Mouse (Mus musculus): ENCODE measurements at regions not wholly inside any gene's neighbourhood (a gene's known extent, or its start where the extent isn't known, plus 50 kb on each side); places are given as distances from the start of the nearest gene placed in this dataset.

DNA sequence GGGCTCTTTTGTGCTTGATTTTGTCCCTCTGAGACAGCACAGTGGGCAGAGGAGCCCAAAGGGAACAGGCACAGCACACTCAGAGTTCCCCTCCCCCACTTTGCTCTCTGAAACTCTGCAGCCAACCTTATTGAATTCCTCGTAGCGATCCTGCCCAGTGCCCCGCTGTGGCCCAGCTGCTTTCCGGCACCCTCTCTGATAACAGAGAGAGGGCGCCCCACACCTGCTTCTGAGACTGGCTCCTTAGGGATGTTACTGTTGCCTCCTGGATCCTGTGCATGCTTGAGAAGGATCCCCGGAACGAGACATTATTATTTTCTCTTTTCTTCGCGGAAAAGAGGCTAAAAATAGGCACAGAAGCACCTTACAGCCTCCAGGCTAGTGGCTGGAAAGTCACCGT lies 179.0 kb downstream of the 1700010I14Rik start:
- no peaks in the 10 kb centered on the region for H3K9me3 ChIP-seq
- H3K4me1 ChIP-seq: peaks cover 59% of the 10 kb centered on the region
- TF ChIP-seq FLI1 (IDR thresholded peaks at IDR 0.05; ENCODE audit: low read length) (no peak), GATA1 (IDR thresholded peaks at IDR 0.05; ENCODE audit: borderline replicate concordance, low read length) (no peak)
- H3K4me3 ChIP-seq (replicated peaks): peak overlapping the region; percentile 91
- H3K27me3 ChIP-seq (replicated peaks): peaks cover 9% of the 10 kb centered on the region
- no peaks in the 10 kb centered on the region for H3K36me3 ChIP-seq (replicated peaks; ENCODE audit: low read length)

DNA sequence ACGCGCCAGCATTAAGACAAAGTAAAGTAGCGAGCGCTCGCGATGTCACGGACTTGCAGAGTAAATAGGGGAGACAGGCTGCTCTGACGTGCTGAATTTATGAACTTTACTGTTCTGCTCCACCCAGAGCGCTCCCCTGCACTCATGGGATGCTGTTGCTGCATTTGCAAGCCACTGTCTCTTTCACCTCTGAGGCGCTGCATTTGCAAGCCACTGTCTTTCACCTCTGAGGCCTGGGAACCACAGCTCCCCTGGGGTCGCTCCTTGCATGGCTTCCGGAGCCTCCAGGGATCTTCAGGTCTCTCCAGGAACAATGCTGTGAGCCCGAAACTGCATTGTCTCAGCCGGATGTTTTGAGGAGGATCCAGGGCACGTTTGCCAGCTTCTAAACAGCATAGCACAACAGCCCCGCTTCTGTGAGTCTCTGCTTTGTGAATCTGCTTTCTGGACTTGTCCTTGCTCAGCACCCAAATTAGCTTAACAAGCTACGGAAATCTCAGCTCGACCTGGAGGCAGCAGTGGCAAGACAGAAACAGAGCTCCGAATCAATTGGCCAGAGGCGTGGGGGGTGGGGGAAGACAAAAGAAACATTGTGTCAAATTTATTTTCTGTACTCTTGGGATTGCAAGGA lies 179.6 kb downstream of the 1700010I14Rik start:
- H3K9me3 ChIP-seq: no peaks in the 10 kb centered on the region
- H3K36me3 ChIP-seq (replicated peaks; ENCODE audit: low read length): no peaks in the 10 kb centered on the region
- H3K27me3 ChIP-seq (replicated peaks): peaks cover 9% of the 10 kb centered on the region
- peaks cover 53% of the 10 kb centered on the region for H3K4me1 ChIP-seq
- H3K4me3 ChIP-seq (replicated peaks): peak overlapping the region; percentile 91
- TF ChIP-seq FLI1 (IDR thresholded peaks at IDR 0.05; ENCODE audit: low read length) (no peak), GATA1 (IDR thresholded peaks at IDR 0.05; ENCODE audit: borderline replicate concordance, low read length) (no peak)

DNA sequence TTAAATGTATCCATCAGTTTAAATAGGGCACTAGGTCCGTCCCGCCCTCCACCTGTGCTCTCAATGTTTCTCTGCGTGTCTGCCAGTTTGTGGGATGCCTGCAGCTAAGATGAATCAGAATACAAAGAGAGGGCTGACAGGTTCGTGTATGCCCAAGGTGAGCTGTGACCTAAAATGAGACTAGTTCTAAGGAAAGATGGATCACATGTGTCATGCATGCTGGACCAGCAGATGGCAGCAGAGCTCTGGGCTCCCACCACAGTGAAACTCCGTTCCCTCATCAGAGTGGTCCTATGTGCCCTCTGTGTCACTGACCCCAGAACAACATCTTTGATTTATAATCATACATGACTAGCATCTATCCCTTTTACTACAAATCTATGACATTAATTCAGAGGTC lies 180.3 kb downstream of the 1700010I14Rik start:
- Histone ChIP-seq H3K9me3 (no peaks in the 10 kb centered on the region), H3K36me3 (replicated peaks; ENCODE audit: low read length) (no peaks in the 10 kb centered on the region), H3K4me1 (peaks cover 49% of the 10 kb centered on the region), H3K4me3 (replicated peaks) (peak overlapping the region; percentile 91), H3K27me3 (replicated peaks) (peaks cover 9% of the 10 kb centered on the region)
- no peak for TF ChIP-seq GATA1 (IDR thresholded peaks at IDR 0.05; ENCODE audit: borderline replicate concordance, low read length)
- TF ChIP-seq FLI1 (IDR thresholded peaks at IDR 0.05; ENCODE audit: low read length): no peak

DNA sequence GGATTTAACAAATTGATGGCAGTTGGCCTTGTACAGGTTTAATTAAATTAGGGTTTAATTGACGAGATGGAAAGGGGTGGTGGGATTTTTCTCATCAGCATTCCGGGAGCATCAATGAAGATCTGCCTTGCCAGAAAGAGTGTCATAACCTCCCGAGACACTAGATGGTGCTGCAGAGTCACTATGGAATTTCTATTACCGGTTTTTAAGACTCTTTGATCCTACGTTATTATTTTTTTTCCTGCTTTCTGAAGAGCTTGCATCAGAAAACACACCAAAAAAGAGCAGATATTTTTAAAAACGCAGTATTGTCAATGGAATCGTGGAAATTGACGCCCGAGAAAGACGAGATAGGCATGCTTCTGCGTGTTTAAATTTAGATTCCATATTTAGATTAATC lies 181.2 kb downstream of the 1700010I14Rik start:
- no peaks in the 10 kb centered on the region for H3K36me3 ChIP-seq (replicated peaks; ENCODE audit: low read length)
- peaks cover 1% of the 10 kb centered on the region; the same call in 1 of the 2 replicates for H3K9me3 ChIP-seq
- no peak for TF ChIP-seq FLI1 (IDR thresholded peaks at IDR 0.05; ENCODE audit: low read length)
- no peak for TF ChIP-seq GATA1 (IDR thresholded peaks at IDR 0.05; ENCODE audit: borderline replicate concordance, low read length)
- H3K4me1 ChIP-seq: peaks cover 40% of the 10 kb centered on the region
- no peak overlapping the region for H3K4me3 ChIP-seq (replicated peaks)
- H3K27me3 ChIP-seq (replicated peaks): peaks cover 9% of the 10 kb centered on the region

DNA sequence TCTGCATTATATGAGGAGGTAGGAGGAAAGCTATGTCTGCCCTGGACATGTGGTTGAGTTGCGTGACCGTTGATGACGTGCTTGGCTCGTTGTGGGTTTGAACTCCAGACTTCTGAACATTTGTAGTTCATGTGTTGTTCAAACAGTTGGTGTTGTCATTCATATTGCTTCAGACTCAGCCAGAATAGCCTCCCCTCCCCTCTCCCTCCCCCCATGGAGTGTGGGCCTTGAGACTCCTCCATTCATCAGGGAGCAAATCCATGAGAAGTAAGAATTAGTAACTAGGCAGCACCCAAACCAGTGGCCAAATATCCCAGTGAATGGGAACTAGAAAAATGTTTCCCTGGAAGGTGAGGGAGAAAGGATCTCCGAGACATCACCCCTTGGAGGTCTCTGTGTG lies 209.0 kb downstream of the 1700010I14Rik start:
- TF ChIP-seq FLI1 (IDR thresholded peaks at IDR 0.05; ENCODE audit: low read length) (no peak), GATA1 (IDR thresholded peaks at IDR 0.05; ENCODE audit: borderline replicate concordance, low read length) (no peak)
- no peaks in the 10 kb centered on the region for H3K27me3 ChIP-seq (replicated peaks)
- H3K4me3 ChIP-seq (replicated peaks): no peak overlapping the region
- H3K4me1 ChIP-seq: no peaks in the 10 kb centered on the region
- H3K36me3 ChIP-seq (replicated peaks; ENCODE audit: low read length): no peaks in the 10 kb centered on the region
- H3K9me3 ChIP-seq: no peaks in the 10 kb centered on the region; the same call in 1 of the 2 replicates

DNA sequence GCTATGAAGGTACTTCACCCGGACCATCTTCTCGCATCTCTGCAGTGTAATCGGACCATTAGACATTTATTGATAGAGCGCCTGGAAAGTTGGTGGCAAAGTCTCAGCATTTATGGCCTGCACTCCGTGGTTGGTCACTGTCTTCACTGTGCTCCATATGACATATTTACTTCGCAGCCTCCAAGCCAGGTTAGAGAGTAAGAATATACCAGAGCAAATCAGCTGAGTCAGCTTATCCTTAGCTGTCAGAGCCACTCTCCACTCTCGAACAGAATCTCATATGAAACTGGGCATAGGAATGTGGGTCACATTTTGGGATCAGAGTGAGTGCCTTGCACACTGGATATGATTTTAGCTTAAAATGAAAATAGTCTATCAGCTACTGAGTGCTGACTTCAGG lies 212.3 kb downstream of the 1700010I14Rik start:
- Histone ChIP-seq H3K4me1 (no peaks in the 10 kb centered on the region), H3K27me3 (replicated peaks) (no peaks in the 10 kb centered on the region), H3K4me3 (replicated peaks) (no peak overlapping the region), H3K9me3 (no peaks in the 10 kb centered on the region), H3K36me3 (replicated peaks; ENCODE audit: low read length) (no peaks in the 10 kb centered on the region)
- TF ChIP-seq GATA1 (IDR thresholded peaks at IDR 0.05; ENCODE audit: borderline replicate concordance, low read length): no peak
- no peak for TF ChIP-seq FLI1 (IDR thresholded peaks at IDR 0.05; ENCODE audit: low read length)

DNA sequence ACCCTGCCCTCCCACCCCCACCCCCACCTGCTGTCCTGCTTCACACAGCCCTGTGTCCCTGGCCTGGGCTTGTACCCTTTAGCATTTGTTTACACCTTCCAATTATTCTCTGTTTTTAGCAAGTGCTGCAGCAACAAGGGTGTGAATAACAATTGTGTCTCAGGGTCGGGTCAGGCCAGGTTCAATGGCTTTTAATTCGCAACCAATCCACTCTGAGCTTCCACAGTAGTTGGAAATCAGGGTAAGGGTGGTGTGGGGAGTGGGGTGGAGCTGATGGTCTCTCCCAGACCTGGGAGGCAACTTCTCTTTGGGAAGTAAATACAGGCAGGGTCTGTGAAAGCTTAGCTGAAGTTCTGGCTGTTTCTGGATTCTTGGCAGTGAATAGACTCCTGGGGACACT lies 214.4 kb downstream of the 1700010I14Rik start:
- TF ChIP-seq GATA1 (IDR thresholded peaks at IDR 0.05; ENCODE audit: borderline replicate concordance, low read length): no peak
- TF ChIP-seq FLI1 (IDR thresholded peaks at IDR 0.05; ENCODE audit: low read length): no peak
- Histone ChIP-seq H3K36me3 (replicated peaks; ENCODE audit: low read length) (no peaks in the 10 kb centered on the region), H3K4me3 (replicated peaks) (no peak overlapping the region), H3K9me3 (no peaks in the 10 kb centered on the region), H3K27me3 (replicated peaks) (no peaks in the 10 kb centered on the region), H3K4me1 (no peaks in the 10 kb centered on the region)

DNA sequence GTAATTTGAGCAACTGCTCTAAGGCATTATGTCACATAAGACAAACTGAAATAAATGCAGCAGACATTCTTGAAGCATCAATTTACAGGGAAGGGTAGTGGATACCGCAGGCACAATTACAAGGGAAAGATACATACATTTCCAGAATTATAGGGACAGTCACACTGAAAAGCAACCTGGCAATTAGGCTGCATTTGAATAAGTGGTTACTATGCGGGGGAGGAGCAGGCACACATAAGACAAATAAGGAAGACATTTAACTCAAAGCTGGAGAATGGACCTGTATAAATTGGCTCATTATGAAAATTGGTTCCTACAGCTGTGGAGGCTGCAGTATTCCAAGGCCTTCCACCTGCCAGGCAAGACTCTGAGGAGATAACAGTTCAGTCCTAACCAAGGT lies 211.2 kb upstream of the Gm17728 start:
- TF ChIP-seq GATA1 (IDR thresholded peaks at IDR 0.05; ENCODE audit: borderline replicate concordance, low read length) (no peak), FLI1 (IDR thresholded peaks at IDR 0.05; ENCODE audit: low read length) (no peak)

DNA sequence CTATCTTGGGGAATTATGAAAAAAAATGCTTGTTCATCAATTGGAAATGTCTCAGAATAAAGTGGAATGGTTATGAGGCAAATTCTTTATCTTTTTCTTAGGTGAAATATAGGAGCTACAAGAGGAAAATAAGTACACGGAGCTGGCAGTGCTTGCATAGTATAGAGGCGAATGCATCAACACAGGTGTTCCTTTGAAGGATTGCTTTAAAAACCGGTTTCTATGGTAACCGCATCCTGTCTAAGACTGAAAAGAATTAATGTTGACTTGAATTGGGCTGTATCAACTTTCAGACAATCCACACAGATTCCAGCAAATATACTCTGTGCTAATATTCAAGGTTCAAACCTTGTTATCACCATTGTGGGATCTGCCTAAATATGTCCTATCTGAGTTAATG lies 198.8 kb upstream of the Gm17728 start:
- H3K4me1 ChIP-seq: no peaks in the 10 kb centered on the region
- no peaks in the 10 kb centered on the region for H3K36me3 ChIP-seq (replicated peaks; ENCODE audit: low read length)
- H3K4me3 ChIP-seq (replicated peaks): no peak overlapping the region
- H3K9me3 ChIP-seq: 0 out of 2 replicates have a peak, but pooled peaks cover 2% of the 10 kb centered on the region
- TF ChIP-seq FLI1 (IDR thresholded peaks at IDR 0.05; ENCODE audit: low read length) (no peak), GATA1 (IDR thresholded peaks at IDR 0.05; ENCODE audit: borderline replicate concordance, low read length) (no peak)
- H3K27me3 ChIP-seq (replicated peaks): no peaks in the 10 kb centered on the region

More for the DNA sequence above, 211.2 kb upstream of the Gm17728 start:
- no peaks in the 10 kb centered on the region for H3K4me1 ChIP-seq
- H3K9me3 ChIP-seq: no peaks in the 10 kb centered on the region
- H3K27me3 ChIP-seq (replicated peaks): no peaks in the 10 kb centered on the region
- no peak overlapping the region for H3K4me3 ChIP-seq (replicated peaks)
- H3K36me3 ChIP-seq (replicated peaks; ENCODE audit: low read length): no peaks in the 10 kb centered on the region

DNA sequence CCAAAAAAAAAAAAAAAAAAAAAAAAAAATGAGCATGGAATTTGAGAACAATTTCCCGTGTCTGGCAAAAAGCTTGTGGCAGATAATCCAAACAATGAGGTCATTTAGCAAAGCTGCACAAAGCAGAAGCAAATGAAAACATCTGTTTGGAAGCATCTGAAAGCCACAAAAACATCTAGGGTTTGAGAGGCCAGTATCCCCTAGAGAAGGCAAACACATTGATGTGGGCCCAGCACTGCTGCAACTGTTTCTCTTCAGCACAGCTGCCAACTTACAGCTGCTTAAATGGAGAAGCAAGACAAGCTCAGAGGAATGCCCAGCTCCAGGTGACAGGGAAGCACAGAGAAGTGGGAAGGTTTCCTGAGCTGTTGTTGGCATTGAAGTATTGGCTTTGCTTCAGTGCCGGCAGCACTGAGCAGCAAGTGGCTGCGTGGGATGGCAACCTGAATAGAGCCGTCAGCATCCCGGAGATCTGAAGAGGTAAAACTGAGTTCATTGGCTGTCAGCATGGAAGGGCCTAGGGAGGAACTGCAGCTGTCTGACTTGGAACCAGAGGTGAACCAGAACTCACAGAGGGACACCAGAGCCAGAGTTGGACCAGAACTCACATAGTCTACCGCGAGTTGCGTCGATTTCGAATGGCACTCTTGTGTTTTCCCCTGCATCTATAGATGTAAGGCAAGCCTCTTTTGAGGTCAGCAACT lies 193.8 kb upstream of the Gm17728 start:
- Histone ChIP-seq H3K9me3 (no peaks in the 10 kb centered on the region), H3K36me3 (replicated peaks; ENCODE audit: low read length) (no peaks in the 10 kb centered on the region), H3K4me3 (replicated peaks) (no peak overlapping the region), H3K4me1 (no peaks in the 10 kb centered on the region), H3K27me3 (replicated peaks) (no peaks in the 10 kb centered on the region)
- no peak for TF ChIP-seq GATA1 (IDR thresholded peaks at IDR 0.05; ENCODE audit: borderline replicate concordance, low read length)
- TF ChIP-seq FLI1 (IDR thresholded peaks at IDR 0.05; ENCODE audit: low read length): no peak
